Mouse (Mus musculus) olfactory bulb, adult 2 months (tissue): ENCODE data around the gene Klhl36.

Experiments used
- CTCF ChIP-seq: fragments of 200-500 bp; IDR thresholded peaks from 2 replicates; pipeline ENCODE4 v1.5.1; 2012; ENCODE audit warnings: low read depth, mild to moderate bottlenecking, low read length, moderate library complexity; ENCODE audit not compliant: insufficient read depth
- POLR2A ChIP-seq: fragments of 200-500 bp; IDR thresholded peaks from 2 replicates; pipeline ENCODE4 v1.6.1; 2012; ENCODE audit warnings: mild to moderate bottlenecking, low read depth, low read length, moderate library complexity; ENCODE audit not compliant: insufficient read depth

GRCm38 (mm10) chr8:119862749-119863148 is 683 bp downstream of the Klhl36 start:
- TF ChIP-seq CTCF (no peak), POLR2A (no peak)
